ENCODE assay signal across 19 mouse cellular contexts in genomic region chr15:7113906-7114305, GRCm38 (mm10). TPM values are rescaled to one million over a fixed set of nuclear protein-coding genes. Genes with fewer than 3 reads are reported as not detected.
DNase-seq lines count a peak whose midpoint lies in the region; ATAC-seq and TF ChIP-seq lines count a peak whose summit lies in the region.
"Had no signal": no experiment of that assay in that cellular context is flagged by ENCODE, and none has a peak within 500 bp of the region (broad histone marks: within the 10 kb centered on the region; RNA-seq: fewer than 3 reads in every experiment).

No protein-coding gene starts in this region.

- dilution Hi-C loops in CH12.LX (cut with MboI; ENCODE audit: extremely low pct_ligation_motif_present, extremely low pct_unique_long_range_greater_than_20kb, low sequenced_read_pairs), result no loop called here

- no peak overlapping the region for H3K27ac ChIP-seq in liver, embryonic 11.5 days (ENCODE audit: low read depth, low read length)
- H3K27ac ChIP-seq in liver, embryonic 12.5 days, result no peak overlapping the region
- no peak overlapping the region for H3K27ac ChIP-seq in CH12.LX (ENCODE audit: insufficient read depth, low read depth)
- no peak overlapping the region for H3K27ac ChIP-seq in kidney, embryonic 16.5 days (ENCODE audit: low read length)
- H3K27ac ChIP-seq: embryonic facial prominence, embryonic 15.5 days; forebrain, embryonic 13.5 days; midbrain, embryonic 10.5 days had no signal

- no peak for TF ChIP-seq RAD21 in CH12.LX (IDR thresholded peaks at IDR 0.05; ENCODE audit: low read depth, low read length)

- no peaks in the 10 kb centered on the region for H3K27me3 ChIP-seq in liver, embryonic 11.5 days (replicated peaks; ENCODE audit: control insufficient read depth, insufficient read depth, low read length)
- 0 out of 2 replicates have a peak, but pooled peaks cover 2% of the 10 kb centered on the region for H3K27me3 ChIP-seq in liver, embryonic 12.5 days (replicated peaks)
- no peaks in the 10 kb centered on the region for H3K27me3 ChIP-seq in CH12.LX (replicated peaks)
- H3K27me3 ChIP-seq in kidney, embryonic 16.5 days (ENCODE audit: insufficient read depth, low read length), result no peaks in the 10 kb centered on the region
- H3K27me3 ChIP-seq: embryonic facial prominence, embryonic 15.5 days; forebrain, embryonic 13.5 days had no signal

- no peak for TF ChIP-seq POLR2A in CH12.LX (IDR thresholded peaks at IDR 0.05; ENCODE audit: low read depth, low read length)

- no peak for TF ChIP-seq CTCF in CH12.LX (conservative IDR thresholded peaks at IDR 0.05 in 1 of 2, IDR thresholded peaks at IDR 0.05 in 1 of 2; ENCODE audit: low read depth in 2 of 2, low read length in 2 of 2)

- DNase-seq in liver, embryonic 11.5 days (ENCODE audit: low spot score), result peak; percentile 9
- peak; percentile 56 for DNase-seq in CH12.LX (ENCODE audit: extremely low read depth)
- no peak for DNase-seq in embryo, embryonic 9.5 days (ENCODE audit: extremely low spot score)
- DNase-seq: cerebellum, adult 11 months; heart, postnatal 14 days; kidney, adult 18-20 months; left cerebral cortex, postnatal 4 days; lung, adult 18-20 months; spleen, adult 18-20 months; thymus, postnatal 4 days had no signal

- H3K79me2 ChIP-seq in CH12.LX (replicated peaks; ENCODE audit: control insufficient read depth, extremely low read depth, insufficient read depth, poor library complexity, severe bottlenecking), result no peaks in the 10 kb centered on the region

- in situ Hi-C loops in CH12.LX (cut with MboI; ENCODE audit: low pct_ligation_motif_present, low pct_unique_long_range_greater_than_20kb, low sequenced_read_pairs), result no loop called here

- H3K4me3 ChIP-seq in liver, embryonic 11.5 days (ENCODE audit: low read depth, low read length), result no peak overlapping the region
- no peak overlapping the region for H3K4me3 ChIP-seq in liver, embryonic 12.5 days
- H3K4me3 ChIP-seq in CH12.LX (replicated peaks in 1 of 3; ENCODE audit: low read depth in 2 of 3, low read length in 2 of 3, poor library complexity in 1 of 3), result no peak overlapping the region
- H3K4me3 ChIP-seq in kidney, embryonic 16.5 days (ENCODE audit: low read length), result no peak overlapping the region
- H3K4me3 ChIP-seq: embryonic facial prominence, embryonic 15.5 days; forebrain, embryonic 13.5 days; midbrain, embryonic 10.5 days; myocyte had no signal

- no peaks in the 10 kb centered on the region for H3K9me3 ChIP-seq in liver, embryonic 11.5 days (ENCODE audit: control insufficient read depth, low read length)
- H3K9me3 ChIP-seq in liver, embryonic 12.5 days (replicated peaks), result no peaks in the 10 kb centered on the region
- no peaks in the 10 kb centered on the region for H3K9me3 ChIP-seq in CH12.LX (replicated peaks; ENCODE audit: low read length)
- H3K9me3 ChIP-seq in kidney, embryonic 16.5 days (ENCODE audit: low read length), result no peaks in the 10 kb centered on the region
- H3K9me3 ChIP-seq: embryonic facial prominence, embryonic 15.5 days; forebrain, embryonic 13.5 days; midbrain, embryonic 10.5 days had no signal

- no peaks in the 10 kb centered on the region for H3K4me1 ChIP-seq in liver, embryonic 11.5 days (replicated peaks; ENCODE audit: control insufficient read depth, insufficient read depth, low read length)
- H3K4me1 ChIP-seq in liver, embryonic 12.5 days, result no peaks in the 10 kb centered on the region
- H3K4me1 ChIP-seq in CH12.LX (ENCODE audit: control insufficient read depth in 1 of 2, insufficient read depth in 2 of 2), result peaks cover 0 to 27% of the 10 kb centered on the region in 2 experiments; a peak in 2 of 4 replicates
- no peaks in the 10 kb centered on the region for H3K4me1 ChIP-seq in kidney, embryonic 16.5 days (ENCODE audit: insufficient read depth, low read length)
- H3K4me1 ChIP-seq: embryonic facial prominence, embryonic 15.5 days had no signal

- TF ChIP-seq EP300 in CH12.LX (IDR thresholded peaks at IDR 0.05; ENCODE audit: low read length), result peak; percentile 41; the same call in 1 of the 2 replicates

- H3K36me3 ChIP-seq in liver, embryonic 11.5 days (ENCODE audit: control insufficient read depth, insufficient read depth, low read length), result no peaks in the 10 kb centered on the region
- no peaks in the 10 kb centered on the region for H3K36me3 ChIP-seq in liver, embryonic 12.5 days
- H3K36me3 ChIP-seq in CH12.LX (replicated peaks in 1 of 2; ENCODE audit: control insufficient read depth in 1 of 2, insufficient read depth in 1 of 2, low read length in 1 of 2), result no peaks in the 10 kb centered on the region
- no peaks in the 10 kb centered on the region for H3K36me3 ChIP-seq in kidney, embryonic 16.5 days (ENCODE audit: insufficient read depth, low read length)
- H3K36me3 ChIP-seq: embryonic facial prominence, embryonic 15.5 days; midbrain, embryonic 10.5 days had no signal

- 54% methylated on average over 3 of the region's 3 CpGs for WGBS in liver, embryonic 11.5 days
- 33% methylated on average over 3 of the region's 3 CpGs for WGBS in liver, embryonic 12.5 days (ENCODE audit: insufficient replicate concordance)
- WGBS in kidney, embryonic 16.5 days, result 63% methylated on average over 3 of the region's 3 CpGs

- no peak for ATAC-seq in liver, embryonic 11.5 days (replicated peaks; ENCODE audit: low FRiP score)
- no peak for ATAC-seq in liver, embryonic 12.5 days
- peak; percentile 99 for ATAC-seq in common myeloid progenitor, adult 5-6 weeks (replicated peaks; ENCODE audit: low read depth, poor library complexity, severe bottlenecking)
- peak; percentile 98 for ATAC-seq in monocyte, adult 5-6 weeks (replicated peaks; ENCODE audit: insufficient number of reproducible peaks, low FRiP score, low TSS enrichment, poor library complexity, severe bottlenecking)
- no peak for ATAC-seq in kidney, embryonic 16.5 days (ENCODE audit: low FRiP score, low TSS enrichment)
- ATAC-seq: forebrain, embryonic 13.5 days; hindbrain, embryonic 16.5 days had no signal

- H3K4me2 ChIP-seq in liver, embryonic 11.5 days, result no peak overlapping the region
- H3K4me2 ChIP-seq in liver, embryonic 12.5 days, result no peak overlapping the region
- no peak overlapping the region for H3K4me2 ChIP-seq in CH12.LX (ENCODE audit: insufficient read depth, low read depth, poor library complexity, severe bottlenecking)
- H3K4me2 ChIP-seq in kidney, embryonic 16.5 days (replicated peaks; ENCODE audit: low read depth, low read length), result no peak overlapping the region
- H3K4me2 ChIP-seq: embryonic facial prominence, embryonic 15.5 days; forebrain, embryonic 13.5 days had no signal

- no peak overlapping the region for H3K9ac ChIP-seq in liver, embryonic 11.5 days (ENCODE audit: low read depth, low read length)
- H3K9ac ChIP-seq in liver, embryonic 12.5 days, result no peak overlapping the region
- no peak overlapping the region for H3K9ac ChIP-seq in CH12.LX (ENCODE audit: insufficient read depth, low read depth)
- no peak overlapping the region for H3K9ac ChIP-seq in kidney, embryonic 16.5 days (replicated peaks; ENCODE audit: low read length)
- H3K9ac ChIP-seq: embryonic facial prominence, embryonic 15.5 days; forebrain, embryonic 13.5 days had no signal

TF ChIP-seq in CH12.LX, 34 proteins besides CTCF, POLR2A, EP300 and RAD21:
- TF ChIP-seq JUN (IDR thresholded peaks at IDR 0.05; ENCODE audit: insufficient read depth, low read depth, low read length), result no peak
- no peak for TF ChIP-seq TBP (conservative IDR thresholded peaks at IDR 0.05; ENCODE audit: low read depth, low read length)
- no peak for TF ChIP-seq TCF12 (IDR thresholded peaks at IDR 0.05; ENCODE audit: low read depth, low read length)
- TF ChIP-seq MEF2A (IDR thresholded peaks at IDR 0.05; ENCODE audit: borderline replicate concordance, low read depth, low read length), result no peak
- no peak for TF ChIP-seq BHLHE40 (IDR thresholded peaks at IDR 0.05; ENCODE audit: low read depth, low read length)
- no peak for TF ChIP-seq MXI1 (IDR thresholded peaks at IDR 0.05; ENCODE audit: low read depth, low read length)
- no peak for TF ChIP-seq JUND (conservative IDR thresholded peaks at IDR 0.05; ENCODE audit: low read depth, low read length)
- no peak for TF ChIP-seq ZKSCAN1 (IDR thresholded peaks at IDR 0.05; ENCODE audit: borderline replicate concordance, low read depth, low read length)
- no peak for TF ChIP-seq E2F4 (IDR thresholded peaks at IDR 0.05; ENCODE audit: insufficient replicate concordance, low read depth, low read length)
- TF ChIP-seq IRF4 (IDR thresholded peaks at IDR 0.05; ENCODE audit: low read depth, low read length), result no peak
- TF ChIP-seq SMC3 (IDR thresholded peaks at IDR 0.05; ENCODE audit: low read depth, low read length), result no peak

RNA-seq across cellular contexts. Expression of gene Lifr, which starts 23.5 kb away (rescaled TPM):
- 28.7 and 31.0 TPM in 2 replicates for polyA plus RNA-seq in liver, embryonic 11.5 days (2014; fragmentation: Nextera tagmentation; extraction: Ambion mirVana)
- 19.8 and 24.9 TPM in 2 replicates for polyA plus RNA-seq in liver, embryonic 12.5 days (2016; fragmentation: Nextera tagmentation; extraction: Ambion mirVana)
- total RNA-seq in CH12.LX (2012; rRNA removed) (not detected in 2 replicates), CH12.LX (2014; rRNA removed) (0.03 and 0.11 TPM in 2 replicates)
- polyA plus RNA-seq in CH12.LX (2012; ENCODE audit: insufficient read length, low read depth), result not detected in 2 replicates
- total RNA-seq in common myeloid progenitor, adult 5-6 weeks (2017), result 0.41 and 4.1 TPM in 2 replicates
- 4.9 to 11.3 TPM (median 10.7 TPM) in 3 replicates for total RNA-seq in monocyte, adult 5-6 weeks (2017)
- polyA plus RNA-seq in kidney, embryonic 16.5 days (2015; fragmentation: Nextera tagmentation; extraction: Ambion mirVana), result 23.7 and 24.8 TPM in 2 replicates

Comparison
In these comparisons a context has a peak if more than half of its experiments do, and no peak if none do; other contexts are left out.
1. ATAC-seq: peak in common myeloid progenitor, adult 5-6 weeks (single experiment) and monocyte, adult 5-6 weeks (single experiment); none in liver, embryonic 11.5 days (single experiment), liver, embryonic 12.5 days (single experiment) and kidney, embryonic 16.5 days (single experiment).
2. RNA of gene Lifr, which starts 23.5 kb away (polyA plus RNA-seq): 28.7 to 31.0 TPM in liver, embryonic 11.5 days, 19.8 to 24.9 TPM in liver, embryonic 12.5 days and 23.7 to 24.8 TPM in kidney, embryonic 16.5 days; not detected in CH12.LX; every median in the first group is over 10 times any median in the second.